Mouse (Mus musculus) cerebellum, postnatal 14 days (tissue): Measurements from ENCODE around the gene Mcm7.
A peak's percentile ranks its signal among the peaks of the same experiment; 100 is the strongest.

Experiments
- DNase-seq, 2 experiments: peaks; one replicate each; pipeline ENCODE4 v3.0.0; 2021; ENCODE audit warnings: mixed read lengths in 2 of 2

The Mcm7 gene

GRCm38 (mm10) chr5:138155443-138155976 lies 16.7 kb downstream of the Mcm7 start, which contains the start of gene Zfp113:
Zfp113 (minus strand) TSS chr5:138155744.
- peak; percentile 89 to 90 for DNase-seq

GRCm38 (mm10) chr5:138154390-138154789 lies 17.8 kb downstream of the Mcm7 start:
- DNase-seq = no peak

- DNase-seq = no peak
Measured at GRCm38 (mm10) chr5:138138585-138138984, 33.6 kb downstream of the Mcm7 start.

GRCm38 (mm10) chr5:138137935-138138549 lies 34.2 kb downstream of the Mcm7 start:
- peak; percentile 44 to 54 for DNase-seq

GRCm38 (mm10) chr5:138137257-138137656 lies 35.0 kb downstream of the Mcm7 start:
- no peak for DNase-seq

- DNase-seq = no peak
Measured at GRCm38 (mm10) chr5:138132425-138133064, 39.7 kb downstream of the Mcm7 start.

- DNase-seq = no peak
Measured at GRCm38 (mm10) chr5:138118041-138118440, 54.2 kb downstream of the Mcm7 start.

GRCm38 (mm10) chr5:138117199-138118015 lies 54.8 kb downstream of the Mcm7 start:
- DNase-seq = no peak

- peak; percentile 89 to 93 for DNase-seq
Measured at GRCm38 (mm10) chr5:138116255-138117198, 55.7 kb downstream of the Mcm7 start, which contains the start of gene Zscan21. Zscan21 (plus strand) TSS chr5:138116903.
